Mouse (Mus musculus): ENCODE measurements at regions not wholly inside any gene's neighbourhood (a gene's known extent, or its start where the extent isn't known, plus 50 kb on each side); places are given as distances from the start of the nearest gene placed in this dataset.

- 92% methylated on average over 8 of the region's 8 CpGs for WGBS
- H3K4me2 ChIP-seq = no peak overlapping the region
- no peaks in the 10 kb centered on the region for H3K27me3 ChIP-seq
- H3K4me1 ChIP-seq (replicated peaks) = peaks cover 4% of the 10 kb centered on the region; the same call in 1 of the 2 replicates
- H3K27ac ChIP-seq = no peak overlapping the region
- H3K9me3 ChIP-seq = no peaks in the 10 kb centered on the region
- H3K4me3 ChIP-seq = no peak overlapping the region
- H3K36me3 ChIP-seq = no peaks in the 10 kb centered on the region
- ATAC-seq (ENCODE audit: low FRiP score) = no peak
- no peak overlapping the region for H3K9ac ChIP-seq
These were observed 247.7 kb downstream of the Ipo11 start for GRCm38 (mm10) chr13:106689051-106689450.

- Histone ChIP-seq H3K4me2 (no peak overlapping the region), H3K9me3 (0 out of 2 replicates have a peak, but pooled peaks cover 2% of the 10 kb centered on the region), H3K36me3 (no peaks in the 10 kb centered on the region), H3K27me3 (no peaks in the 10 kb centered on the region), H3K27ac (no peak overlapping the region), H3K4me1 (replicated peaks) (no peaks in the 10 kb centered on the region), H3K9ac (no peak overlapping the region), H3K4me3 (no peak overlapping the region)
- ATAC-seq (ENCODE audit: low FRiP score) = no peak
- 84% methylated on average over 5 of the region's 5 CpGs for WGBS
These were observed 267.1 kb downstream of the Ipo11 start for GRCm38 (mm10) chr13:106669665-106670064.

DNA sequence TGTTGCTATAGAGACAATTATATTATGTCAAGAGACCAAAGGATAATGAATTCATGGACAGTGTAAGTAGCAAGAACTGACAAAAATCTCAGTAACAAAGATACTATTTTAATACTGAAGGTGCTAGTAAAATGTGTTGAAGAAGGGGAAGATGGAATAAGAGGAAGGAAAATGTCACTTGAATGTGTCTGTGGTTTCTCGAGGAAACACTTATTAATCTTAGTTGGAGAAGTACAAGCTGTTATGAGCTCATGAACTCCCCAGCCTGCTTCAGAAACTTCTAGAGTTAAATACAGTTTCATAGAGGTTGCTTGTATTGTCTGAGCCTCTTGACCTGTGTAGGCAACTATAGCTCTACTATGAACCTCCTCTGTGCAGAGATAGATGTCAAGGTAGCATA is 274.6 kb downstream of the Ipo11 start:
- ATAC-seq (ENCODE audit: low FRiP score) = no peak
- Histone ChIP-seq H3K9me3 (no peaks in the 10 kb centered on the region), H3K36me3 (no peaks in the 10 kb centered on the region), H3K4me2 (no peak overlapping the region), H3K27ac (no peak overlapping the region), H3K4me1 (replicated peaks) (no peaks in the 10 kb centered on the region), H3K27me3 (no peaks in the 10 kb centered on the region), H3K9ac (no peak overlapping the region), H3K4me3 (no peak overlapping the region)
- 92% methylated on average over 1 of the region's 1 CpGs for WGBS

DNA sequence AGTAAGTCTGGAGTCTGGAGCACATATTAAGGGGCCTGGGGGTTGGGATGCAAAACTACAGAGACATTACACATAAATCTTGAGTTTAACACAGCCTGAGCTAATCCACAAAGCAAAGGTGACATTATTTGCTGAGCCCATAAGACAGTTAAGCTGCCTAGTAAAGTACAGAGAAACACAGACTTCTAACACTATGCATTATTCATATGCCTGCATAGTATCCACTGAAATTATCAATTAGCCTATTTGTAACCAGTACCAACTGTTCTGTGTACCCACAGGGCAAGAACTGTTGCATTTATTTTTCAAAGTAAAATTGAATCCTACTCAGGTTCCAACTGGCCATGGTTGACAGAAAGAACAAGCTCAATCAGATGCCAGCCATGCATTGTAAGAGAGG is 287.4 kb downstream of the Ipo11 start:
- Histone ChIP-seq H3K4me3 (no peak overlapping the region), H3K27me3 (no peaks in the 10 kb centered on the region), H3K9me3 (no peaks in the 10 kb centered on the region), H3K27ac (no peak overlapping the region), H3K36me3 (no peaks in the 10 kb centered on the region), H3K4me2 (no peak overlapping the region), H3K4me1 (replicated peaks) (no peaks in the 10 kb centered on the region), H3K9ac (no peak overlapping the region)
- no peak for ATAC-seq (ENCODE audit: low FRiP score)

DNA sequence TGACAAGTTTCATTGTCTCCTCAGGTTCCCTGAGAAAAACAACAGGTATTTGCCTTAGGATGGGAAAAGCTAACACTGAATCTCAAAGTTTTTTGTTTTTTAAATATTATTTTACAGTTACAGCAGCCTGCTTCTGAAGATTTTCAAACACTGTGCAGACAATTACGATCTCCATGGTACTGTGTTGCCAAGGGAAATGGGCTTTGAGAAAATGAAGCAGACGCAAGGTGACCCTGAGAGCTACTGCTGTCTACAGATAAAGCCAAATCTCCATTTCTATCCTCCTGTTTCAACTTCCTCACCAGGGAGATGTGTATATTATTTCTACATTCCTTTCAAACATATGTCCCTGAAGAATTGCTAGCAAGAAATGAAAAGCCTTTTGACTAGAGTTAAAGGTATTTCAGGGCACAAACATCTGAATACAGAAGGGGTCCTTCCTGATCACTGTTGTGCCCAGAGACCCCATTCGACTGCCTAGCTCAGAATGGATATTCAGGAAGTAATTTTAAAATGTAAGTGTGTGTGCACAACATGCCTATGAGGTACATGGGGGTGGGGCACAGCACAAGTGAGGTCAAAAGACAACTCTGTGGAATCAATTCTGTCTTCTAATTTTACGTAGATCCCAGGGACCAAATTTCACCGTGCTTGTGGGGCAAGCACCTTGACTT is 293.3 kb downstream of the Ipo11 start:
- ATAC-seq (ENCODE audit: low FRiP score) = no peak
- WGBS = 77% methylated on average over 5 of the region's 5 CpGs
- no peaks in the 10 kb centered on the region for H3K27me3 ChIP-seq

GRCm38 (mm10) chr13:106638706-106639385 is 297.9 kb downstream of the Ipo11 start:
- Histone ChIP-seq H3K36me3 (no peaks in the 10 kb centered on the region), H3K4me3 (no peak overlapping the region), H3K9ac (no peak overlapping the region), H3K27ac (no peak overlapping the region), H3K27me3 (no peaks in the 10 kb centered on the region), H3K4me2 (no peak overlapping the region), H3K4me1 (replicated peaks) (no peaks in the 10 kb centered on the region), H3K9me3 (no peaks in the 10 kb centered on the region)
- WGBS = 83% methylated on average over 7 of the region's 7 CpGs
- no peak for ATAC-seq (ENCODE audit: low FRiP score)

More for the DNA sequence above, 293.3 kb downstream of the Ipo11 start:
- H3K4me1 ChIP-seq (replicated peaks) = no peaks in the 10 kb centered on the region
- no peaks in the 10 kb centered on the region for H3K36me3 ChIP-seq
- H3K4me3 ChIP-seq = no peak overlapping the region
- no peak overlapping the region for H3K4me2 ChIP-seq
- no peaks in the 10 kb centered on the region for H3K9me3 ChIP-seq
- no peak overlapping the region for H3K9ac ChIP-seq
- H3K27ac ChIP-seq = no peak overlapping the region

DNA sequence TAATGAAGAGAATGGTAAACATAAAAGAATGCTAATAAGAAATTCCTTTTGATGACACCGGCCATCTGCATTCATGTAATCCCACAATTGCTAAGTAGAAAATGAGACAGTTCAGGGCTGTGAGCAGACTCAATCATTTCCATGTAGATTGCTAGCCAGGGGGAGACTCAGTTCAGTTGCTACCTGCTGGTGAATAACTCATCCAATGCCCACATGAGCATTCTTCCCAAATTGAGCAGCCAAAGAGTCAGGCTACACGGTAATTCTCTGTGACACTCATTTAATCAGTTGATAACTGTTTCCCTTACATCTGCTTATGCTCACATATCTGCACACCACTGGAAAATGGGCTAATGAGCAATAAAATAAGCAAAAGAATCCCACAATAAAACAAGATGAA is 345.0 kb downstream of the Ipo11 start:
- Histone ChIP-seq H3K4me3 (no peak overlapping the region), H3K9me3 (no peaks in the 10 kb centered on the region), H3K4me2 (no peak overlapping the region), H3K36me3 (no peaks in the 10 kb centered on the region), H3K9ac (no peak overlapping the region), H3K4me1 (replicated peaks) (no peaks in the 10 kb centered on the region), H3K27ac (no peak overlapping the region), H3K27me3 (no peaks in the 10 kb centered on the region)
- ATAC-seq (ENCODE audit: low FRiP score) = no peak
- WGBS = 55% methylated on average over 2 of the region's 2 CpGs

GRCm38 (mm10) chr13:106567658-106568359 is 368.9 kb downstream of the Ipo11 start:
- 57% methylated on average over 9 of the region's 9 CpGs for WGBS
- ATAC-seq (ENCODE audit: low FRiP score) = peak; percentile 78
- no peaks in the 10 kb centered on the region for H3K27me3 ChIP-seq
- no peaks in the 10 kb centered on the region for H3K9me3 ChIP-seq
- peak overlapping the region; percentile 55; the same call in 1 of the 2 replicates for H3K27ac ChIP-seq
- H3K36me3 ChIP-seq = no peaks in the 10 kb centered on the region
- no peak overlapping the region for H3K4me3 ChIP-seq
- no peak overlapping the region for H3K9ac ChIP-seq
- H3K4me2 ChIP-seq = 0 out of 2 replicates have a peak overlapping the region, but pooled peaks have one; percentile 6
- H3K4me1 ChIP-seq (replicated peaks) = 0 out of 2 replicates have a peak, but pooled peaks cover 4% of the 10 kb centered on the region

DNA sequence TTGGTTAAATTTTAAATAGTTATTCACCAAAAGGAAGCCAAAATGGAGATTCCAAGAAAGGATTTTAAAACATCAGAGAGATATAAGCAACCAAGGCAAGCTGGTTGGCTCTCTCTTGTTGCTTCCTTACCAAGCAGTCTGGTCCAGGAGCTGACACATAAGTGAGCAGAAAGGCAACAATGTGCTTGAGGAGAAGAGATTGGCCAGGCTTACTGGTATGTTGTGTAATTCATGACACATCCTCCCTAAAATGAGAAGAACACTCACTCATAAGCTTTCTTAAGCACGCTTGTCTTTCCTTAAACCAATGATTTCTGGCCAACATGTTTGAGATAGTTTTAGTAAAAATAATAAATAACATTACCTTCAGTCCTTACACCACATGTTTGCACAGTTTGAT is 374.2 kb downstream of the Ipo11 start:
- no peak overlapping the region for H3K9ac ChIP-seq
- H3K4me2 ChIP-seq = no peak overlapping the region
- no peak for ATAC-seq (ENCODE audit: low FRiP score)
- no peaks in the 10 kb centered on the region for H3K27me3 ChIP-seq
- H3K36me3 ChIP-seq = no peaks in the 10 kb centered on the region
- H3K9me3 ChIP-seq = no peaks in the 10 kb centered on the region
- H3K27ac ChIP-seq = no peak overlapping the region
- H3K4me3 ChIP-seq = no peak overlapping the region
- WGBS = 94% methylated on average over 1 of the region's 1 CpGs
- 0 out of 2 replicates have a peak, but pooled peaks cover 2% of the 10 kb centered on the region for H3K4me1 ChIP-seq (replicated peaks)

DNA sequence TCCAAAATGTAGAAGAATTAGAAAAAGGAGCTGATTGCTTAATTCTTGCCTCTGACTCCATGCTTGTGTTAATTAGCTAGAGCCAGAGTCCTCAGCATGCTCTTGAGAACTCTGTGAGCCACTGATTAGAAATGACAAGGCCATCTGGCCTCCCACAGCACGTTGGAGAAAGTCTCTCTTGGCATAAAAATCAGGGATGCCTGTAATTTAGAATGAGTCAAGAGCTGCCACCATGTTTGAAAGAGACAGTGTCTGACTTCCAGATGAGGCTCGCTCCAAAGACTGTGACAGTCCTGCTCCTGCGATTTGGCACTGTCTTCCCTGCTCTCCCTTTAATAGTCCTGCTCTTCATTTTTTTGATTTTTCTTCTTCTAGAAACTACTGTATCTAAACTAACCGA is 374.6 kb downstream of the Ipo11 start:
- no peak for ATAC-seq (ENCODE audit: low FRiP score)
- Histone ChIP-seq H3K4me1 (replicated peaks) (no peaks in the 10 kb centered on the region), H3K9me3 (no peaks in the 10 kb centered on the region), H3K27ac (no peak overlapping the region), H3K27me3 (no peaks in the 10 kb centered on the region), H3K9ac (no peak overlapping the region), H3K36me3 (no peaks in the 10 kb centered on the region), H3K4me2 (no peak overlapping the region), H3K4me3 (no peak overlapping the region)
- 70% methylated on average over 4 of the region's 4 CpGs for WGBS

DNA sequence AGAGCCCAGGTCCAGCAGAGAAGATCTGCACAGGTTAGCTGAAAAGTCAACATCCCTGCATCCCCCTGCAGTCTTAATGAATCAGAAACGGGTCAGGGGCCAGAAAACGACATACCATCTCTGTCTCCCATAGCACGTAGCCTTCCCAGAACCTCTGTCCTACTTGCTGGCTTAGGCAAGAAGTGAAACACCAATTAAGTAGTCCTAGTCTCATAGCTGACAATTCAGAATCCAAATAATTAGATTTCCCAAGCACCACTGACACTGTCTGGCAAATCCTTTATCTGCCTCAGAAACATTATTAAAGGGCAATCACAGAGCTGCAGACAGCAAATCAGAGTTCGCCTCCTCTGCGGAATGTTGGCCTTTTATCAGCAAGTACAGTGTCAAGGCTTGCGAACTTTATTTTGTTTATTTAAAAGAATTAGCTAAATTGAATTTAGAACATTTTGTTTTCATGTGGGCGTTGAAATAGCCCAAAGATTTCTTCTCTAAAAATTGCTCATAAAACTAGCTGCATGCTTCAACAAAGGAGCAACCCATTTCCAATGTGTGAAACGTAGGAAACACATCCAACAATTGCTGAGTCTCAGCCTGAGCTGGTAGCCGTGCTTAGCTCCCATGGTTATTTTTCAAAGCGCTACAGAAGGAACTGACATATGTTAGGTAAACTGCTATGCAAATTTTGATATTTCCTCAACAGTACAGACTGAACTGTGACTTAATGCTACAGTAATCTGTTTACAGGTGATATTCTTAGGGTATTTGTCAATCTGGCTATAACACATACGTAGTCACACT is 411.2 kb downstream of the Ipo11 start:
- H3K4me3 ChIP-seq = no peak overlapping the region
- H3K27me3 ChIP-seq = no peaks in the 10 kb centered on the region
- no peak overlapping the region for H3K4me2 ChIP-seq
- no peaks in the 10 kb centered on the region for H3K36me3 ChIP-seq
- H3K4me1 ChIP-seq (replicated peaks) = no peaks in the 10 kb centered on the region
- ATAC-seq (ENCODE audit: low FRiP score) = no peak
- H3K9me3 ChIP-seq = no peaks in the 10 kb centered on the region
- WGBS = 85% methylated on average over 11 of the region's 11 CpGs
- no peak overlapping the region for H3K9ac ChIP-seq
- no peak overlapping the region for H3K27ac ChIP-seq

- H3K4me2 ChIP-seq = no peak overlapping the region
- H3K9ac ChIP-seq = no peak overlapping the region
- ATAC-seq (ENCODE audit: low FRiP score) = no peak
- WGBS = 78% methylated on average over 5 of the region's 5 CpGs
- no peaks in the 10 kb centered on the region for H3K27me3 ChIP-seq
- no peaks in the 10 kb centered on the region for H3K9me3 ChIP-seq
- H3K4me1 ChIP-seq (replicated peaks) = no peaks in the 10 kb centered on the region
- H3K4me3 ChIP-seq = no peak overlapping the region
- no peak overlapping the region for H3K27ac ChIP-seq
- no peaks in the 10 kb centered on the region for H3K36me3 ChIP-seq
These were observed 422.1 kb downstream of the Ipo11 start for GRCm38 (mm10) chr13:106514510-106515169.
